Mouse (Mus musculus) CH12.LX (cell line): ENCODE results near the gene Slc11a1.

Experiments used
- BHLHE40 ChIP-seq: IDR thresholded peaks from 2 replicates; pipeline ENCODE4 v1.6.1; 2011; ENCODE audit warnings: mild to moderate bottlenecking, low read depth, low read length, improper control_type of control experiment
- CTCF ChIP-seq, 2 experiments: IDR thresholded peaks in 1 of 2; conservative IDR thresholded peaks in 1 of 2; 2 replicates each; pipeline ENCODE4 v1.5.1; 2011 to 2012; ENCODE audit warnings: low read depth in 2 of 2, low read length in 2 of 2, improper control_type of control experiment in 1 of 2, inconsistent platforms in 1 of 2, mild to moderate bottlenecking in 1 of 2, moderate library complexity in 1 of 2
- E2F4 ChIP-seq: IDR thresholded peaks from 2 replicates; pipeline ENCODE4 v1.6.1; 2011; ENCODE audit warnings: low read depth, low read length, improper control_type of control experiment; ENCODE audit not compliant: insufficient replicate concordance
- HCFC1 ChIP-seq: IDR thresholded peaks from 2 replicates; pipeline ENCODE4 v1.6.1; 2012; ENCODE audit warnings: low read depth, mild to moderate bottlenecking, inconsistent platforms, low read length, improper control_type of control experiment
- JUN ChIP-seq: IDR thresholded peaks from 2 replicates; pipeline ENCODE4 v1.6.1; 2011; ENCODE audit warnings: low read depth, mild to moderate bottlenecking, low read length, improper control_type of control experiment, moderate library complexity; ENCODE audit not compliant: insufficient read depth
- MAFK ChIP-seq: IDR thresholded peaks from 2 replicates; pipeline ENCODE4 v1.6.1; 2011; ENCODE audit warnings: low read length, improper control_type of control experiment; ENCODE audit not compliant: insufficient replicate concordance
- MYC ChIP-seq: IDR thresholded peaks from 2 replicates; pipeline ENCODE4 v1.6.1; 2011; ENCODE audit warnings: low read depth, mild to moderate bottlenecking, improper control_type of control experiment, low read length
- NRF1 ChIP-seq: IDR thresholded peaks from 2 replicates; pipeline ENCODE4 v1.6.1; 2014; ENCODE audit warnings: low read depth, mild to moderate bottlenecking, inconsistent platforms, low read length, improper control_type of control experiment, moderate library complexity
- POLR2A ChIP-seq: IDR thresholded peaks from 2 replicates; pipeline ENCODE4 v1.6.1; 2011; ENCODE audit warnings: low read depth, mild to moderate bottlenecking, improper control_type of control experiment, low read length
- USF1 ChIP-seq: IDR thresholded peaks from 2 replicates; pipeline ENCODE4 v1.6.1; 2014; ENCODE audit warnings: low read depth, mild to moderate bottlenecking, inconsistent platforms, low read length, improper control_type of control experiment

DNA sequence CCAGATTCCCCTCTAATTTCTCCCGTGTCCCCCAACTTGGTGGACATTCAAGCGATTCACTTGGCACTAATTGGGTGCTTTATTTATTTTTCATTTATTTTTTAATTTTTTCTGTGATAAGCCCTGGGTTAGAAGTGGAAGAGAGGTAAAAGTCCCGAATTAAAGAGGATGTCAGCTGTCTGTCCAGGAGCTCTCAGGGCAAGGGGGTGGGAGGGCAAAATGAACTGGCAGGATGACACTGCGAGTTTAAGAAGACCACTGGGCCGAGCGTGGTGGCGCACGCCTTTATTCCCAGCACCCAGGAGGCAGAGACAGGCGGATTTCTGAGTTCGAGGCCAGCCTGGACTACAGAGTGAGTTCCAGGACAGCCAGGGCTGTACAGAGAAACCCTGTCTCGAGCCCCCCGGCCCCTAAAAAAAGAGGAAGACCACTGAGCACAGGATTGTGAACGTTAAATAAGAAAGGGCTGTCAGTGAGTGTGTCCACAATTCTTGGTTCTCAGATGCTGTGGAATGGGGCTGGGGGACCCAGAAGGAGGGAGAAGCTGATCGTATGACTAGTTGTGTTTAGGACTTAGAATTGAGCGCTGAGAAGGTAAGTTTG is 12.5 kb downstream of the Slc11a1 start:
- no peak for TF ChIP-seq JUN
- no peak for TF ChIP-seq CTCF (conservative IDR thresholded peaks at IDR 0.05 in 1 of 2, IDR thresholded peaks at IDR 0.05 in 1 of 2; ENCODE audit: low read depth in 2 of 2, low read length in 2 of 2)
- no peak for TF ChIP-seq BHLHE40
- TF ChIP-seq USF1: no peak
- no peak for TF ChIP-seq NRF1
- no peak for TF ChIP-seq HCFC1
- TF ChIP-seq MAFK: no peak
- TF ChIP-seq E2F4: no peak
- no peak for TF ChIP-seq MYC
- no peak for TF ChIP-seq POLR2A
